Mouse (Mus musculus) megakaryocyte, embryonic 14.5 days (primary cell): ENCODE results near the gene D630045J12Rik.

ENCODE experiments used
- FLI1 ChIP-seq: IDR thresholded peaks from 2 replicates; pipeline ENCODE4 v1.6.1; 2012; ENCODE audit warnings: low read length, inconsistent platforms, mixed read lengths
- GATA1 ChIP-seq: IDR thresholded peaks from 3 replicates; pipeline ENCODE4 v1.6.1; 2012; ENCODE audit warnings: mixed read lengths, low read length, inconsistent platforms, borderline replicate concordance

GRCm38 (mm10) chr6:38103775-38104174 lies 150.0 kb downstream of the D630045J12Rik start:
- TF ChIP-seq GATA1: no peak
- no peak for TF ChIP-seq FLI1
